Mouse (Mus musculus) embryonic facial prominence, embryonic 12.5 days (tissue): ENCODE data around the gene Gm26657. TPM values are rescaled to one million over a fixed set of nuclear protein-coding genes. Genes with fewer than 3 reads are reported as not detected.

Experiments
- ATAC-seq: fragments of 200-750 bp; cut with Nextera tagmentation; 2 replicates; pipeline ENCODE4 v1.8.0; 2017; ENCODE audit not compliant: insufficient number of reproducible peaks, insufficient read depth, low FRiP score, low TSS enrichment
- H3K27ac ChIP-seq: fragments of 300-500 bp; sonication (generic); 2 replicates; pipeline ENCODE4 v1.5.1; 2016; ENCODE audit warnings: mild to moderate bottlenecking
- H3K27me3 ChIP-seq: fragments of 300-500 bp; sonication (generic); 2 replicates; pipeline ENCODE4 v1.6.1; 2016; ENCODE audit warnings: mild to moderate bottlenecking, moderate library complexity
- H3K36me3 ChIP-seq: fragments of 300-500 bp; sonication (generic); 2 replicates; pipeline ENCODE4 v1.6.1; 2016; ENCODE audit warnings: mild to moderate bottlenecking
- H3K4me1 ChIP-seq: fragments of 300-500 bp; sonication (generic); 2 replicates; pipeline ENCODE4 v1.6.1; 2016
- H3K4me2 ChIP-seq: fragments of 300-500 bp; sonication (generic); replicated peaks from 2 replicates; pipeline ENCODE4 v1.6.1; 2016; ENCODE audit warnings: mild to moderate bottlenecking, moderate library complexity
- H3K4me3 ChIP-seq: fragments of 300-500 bp; sonication (generic); 2 replicates; pipeline ENCODE4 v1.5.1; 2016; ENCODE audit warnings: mild to moderate bottlenecking
- H3K9ac ChIP-seq: fragments of 300-500 bp; sonication (generic); 2 replicates; pipeline ENCODE4 v1.6.1; 2016; ENCODE audit warnings: mild to moderate bottlenecking, moderate library complexity
- H3K9me3 ChIP-seq: fragments of 300-500 bp; sonication (generic); 2 replicates; pipeline ENCODE4 v1.6.1; 2016; ENCODE audit warnings: mild to moderate bottlenecking, moderate library complexity
- WGBS: fragments of 180-500 bp; shearing (Covaris S2); methylation state at CpG from one replicate; pipeline ENCODE4 v1.1.7; 2016; 5-methylcytosine and 5-hydroxymethylcytosine counted together
- polyA plus RNA-seq: library from polyadenylated mRNA; unstranded; fragments of >200 nt; fragmentation: Nextera tagmentation; extraction: Ambion mirVana; gene quantifications from 2 replicates; pipeline ENCODE4 v1.2.1, GENCODE M21; 2016

Gene Gm26657
- polyA plus RNA-seq, 1 experiment from 2014 or later, result not detected

DNA sequence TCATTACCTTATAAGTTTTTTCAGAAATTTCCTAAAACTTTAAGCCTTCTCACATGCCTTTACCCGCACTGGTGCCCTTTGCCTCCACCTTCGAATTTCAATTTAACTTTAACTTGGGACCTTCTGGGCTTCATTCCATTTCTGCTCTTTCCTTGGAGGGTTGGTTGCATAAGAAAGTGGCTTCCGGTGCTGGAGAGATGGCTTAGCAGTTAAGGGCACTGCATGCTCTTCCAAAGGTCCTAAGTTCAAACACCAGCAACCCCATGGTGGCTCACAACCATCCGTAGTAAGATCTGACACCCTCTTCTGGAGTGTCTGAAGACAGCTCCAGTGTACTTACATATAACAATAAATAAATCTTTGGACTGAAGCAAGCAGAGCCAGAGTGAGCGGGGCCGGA is 16.6 kb upstream of the Gm26657 start:
- no peaks in the 10 kb centered on the region for H3K27me3 ChIP-seq
- H3K4me2 ChIP-seq, result no peak overlapping the region
- no peak overlapping the region for H3K27ac ChIP-seq
- H3K4me3 ChIP-seq, result no peak overlapping the region
- no peak overlapping the region for H3K9ac ChIP-seq
- ATAC-seq, result no peak
- 0 out of 2 replicates have a peak, but pooled peaks cover 4% of the 10 kb centered on the region for H3K4me1 ChIP-seq
- H3K36me3 ChIP-seq, result no peaks in the 10 kb centered on the region
- 89% methylated on average over 6 of the region's 6 CpGs for WGBS
- H3K9me3 ChIP-seq, result no peaks in the 10 kb centered on the region

DNA sequence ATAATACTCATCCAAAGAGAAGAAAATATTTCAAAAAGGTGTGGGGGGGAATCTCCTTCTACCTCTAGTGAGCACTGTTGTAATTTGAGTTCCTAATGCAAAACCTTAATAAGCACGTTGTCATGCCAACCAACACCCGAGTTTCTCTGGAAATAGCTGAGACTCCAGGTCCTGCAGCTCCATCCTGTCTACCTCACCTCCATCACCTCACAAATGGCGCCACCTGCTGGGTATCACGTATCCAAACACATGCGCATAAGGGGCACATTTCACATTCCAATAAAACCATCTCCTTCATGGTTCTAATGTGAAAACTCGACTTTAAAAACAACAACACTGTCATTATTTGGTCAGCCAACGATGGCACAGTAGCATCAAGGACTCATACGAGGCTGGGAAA is 14.0 kb upstream of the Gm26657 start:
- 52% methylated on average over 8 of the region's 8 CpGs for WGBS
- no peaks in the 10 kb centered on the region for H3K27me3 ChIP-seq

DNA sequence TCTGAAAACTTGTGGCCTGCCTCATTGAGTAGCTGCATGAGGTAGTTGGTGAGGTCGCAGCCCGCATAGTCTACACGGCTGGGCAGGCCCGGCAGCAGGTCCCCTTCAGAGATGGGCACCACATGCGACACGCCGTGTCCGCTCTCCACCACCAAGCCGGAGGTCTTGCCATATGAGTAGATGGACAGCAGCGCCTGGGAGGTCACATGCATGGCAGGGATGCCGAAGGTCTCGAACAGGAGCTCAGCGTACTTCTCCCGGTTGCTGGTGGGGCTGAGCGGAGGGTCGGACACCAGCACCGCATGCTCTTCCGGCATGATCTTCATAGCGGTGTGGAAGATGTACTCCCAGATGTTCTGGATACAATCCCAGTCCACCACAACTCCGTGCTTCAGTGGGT is 741 bp downstream of the Gm26657 start:
- H3K36me3 ChIP-seq, result peaks cover 17% of the 10 kb centered on the region
- H3K4me2 ChIP-seq, result no peak overlapping the region
- WGBS, result 97% methylated on average over 20 of the region's 20 CpGs
- no peaks in the 10 kb centered on the region for H3K27me3 ChIP-seq
- no peak overlapping the region for H3K9ac ChIP-seq
- ATAC-seq, result no peak
- no peaks in the 10 kb centered on the region for H3K4me1 ChIP-seq
- no peak overlapping the region for H3K27ac ChIP-seq
- no peaks in the 10 kb centered on the region for H3K9me3 ChIP-seq
- no peak overlapping the region for H3K4me3 ChIP-seq

More for the DNA sequence above, 14.0 kb upstream of the Gm26657 start:
- Histone ChIP-seq H3K4me2 (no peak overlapping the region), H3K4me3 (no peak overlapping the region), H3K27ac (no peak overlapping the region), H3K9me3 (no peaks in the 10 kb centered on the region), H3K9ac (no peak overlapping the region), H3K36me3 (no peaks in the 10 kb centered on the region), H3K4me1 (no peaks in the 10 kb centered on the region)
- no peak for ATAC-seq

DNA sequence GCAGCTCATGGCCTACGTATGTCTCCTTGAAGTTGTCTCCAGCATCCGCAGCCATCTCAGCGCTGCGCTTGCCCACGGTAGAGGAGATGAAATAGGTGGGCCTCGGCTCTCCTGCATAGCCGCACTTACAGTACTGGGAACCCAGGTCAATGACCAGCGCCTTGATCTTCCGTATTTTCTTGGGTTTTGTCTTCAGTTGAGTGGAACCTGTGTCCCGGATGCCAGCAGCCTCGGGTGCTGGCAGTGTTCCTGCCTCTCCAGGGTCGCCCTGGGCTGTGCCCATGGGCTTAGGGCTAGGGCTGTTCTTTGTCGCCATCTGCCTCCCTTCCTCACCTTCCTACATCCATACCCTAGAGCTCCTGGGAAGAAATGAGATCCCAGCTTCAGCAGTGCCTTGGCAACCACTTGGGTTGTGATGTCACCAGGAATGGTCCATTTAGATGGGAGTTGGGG is 1.2 kb downstream of the Gm26657 start, which contains the start of gene Actl7b:
Gene Actl7b, minus strand, starts transcription at position 403 of the 453 bp plus-strand sequence.
- WGBS, result 92% methylated on average over 13 of the region's 13 CpGs
- Histone ChIP-seq H3K4me2 (no peak within 1 kb of the TSS), H3K9me3 (no peaks in the 10 kb centered on the region), H3K4me3 (no peak within 1 kb of the TSS), H3K36me3 (peaks cover 20% of the 10 kb centered on the region), H3K4me1 (no peaks in the 10 kb centered on the region), H3K27me3 (no peaks in the 10 kb centered on the region), H3K9ac (no peak within 1 kb of the TSS), H3K27ac (no peak within 1 kb of the TSS)
- no peak for ATAC-seq

DNA sequence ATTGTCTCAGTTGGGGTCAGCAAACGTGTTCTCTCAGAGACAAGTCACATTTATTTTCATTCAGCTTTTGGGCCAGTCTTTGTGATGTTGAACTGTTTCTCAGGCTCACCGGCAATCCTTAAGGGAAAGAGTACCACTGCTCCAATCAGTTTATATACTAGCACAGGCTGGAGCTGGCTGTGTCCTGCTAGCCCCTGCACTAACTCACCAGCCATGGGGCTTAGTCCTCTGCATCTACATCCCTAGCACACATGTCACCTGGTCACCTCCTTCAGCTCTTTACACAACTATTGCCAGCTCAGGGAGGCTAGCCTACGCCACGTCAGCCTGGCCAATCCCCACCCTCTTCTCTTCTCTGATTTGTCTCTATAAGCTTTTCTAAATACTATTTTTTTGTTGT is 2.8 kb downstream of the Gm26657 start:
- no peaks in the 10 kb centered on the region for H3K4me1 ChIP-seq
- no peak overlapping the region for H3K4me2 ChIP-seq
- no peaks in the 10 kb centered on the region for H3K9me3 ChIP-seq
- no peak overlapping the region for H3K4me3 ChIP-seq
- H3K36me3 ChIP-seq, result peaks cover 33% of the 10 kb centered on the region
- H3K27ac ChIP-seq, result no peak overlapping the region
- H3K27me3 ChIP-seq, result no peaks in the 10 kb centered on the region
- 91% methylated on average over 4 of the region's 4 CpGs for WGBS
- ATAC-seq, result no peak
- no peak overlapping the region for H3K9ac ChIP-seq

DNA sequence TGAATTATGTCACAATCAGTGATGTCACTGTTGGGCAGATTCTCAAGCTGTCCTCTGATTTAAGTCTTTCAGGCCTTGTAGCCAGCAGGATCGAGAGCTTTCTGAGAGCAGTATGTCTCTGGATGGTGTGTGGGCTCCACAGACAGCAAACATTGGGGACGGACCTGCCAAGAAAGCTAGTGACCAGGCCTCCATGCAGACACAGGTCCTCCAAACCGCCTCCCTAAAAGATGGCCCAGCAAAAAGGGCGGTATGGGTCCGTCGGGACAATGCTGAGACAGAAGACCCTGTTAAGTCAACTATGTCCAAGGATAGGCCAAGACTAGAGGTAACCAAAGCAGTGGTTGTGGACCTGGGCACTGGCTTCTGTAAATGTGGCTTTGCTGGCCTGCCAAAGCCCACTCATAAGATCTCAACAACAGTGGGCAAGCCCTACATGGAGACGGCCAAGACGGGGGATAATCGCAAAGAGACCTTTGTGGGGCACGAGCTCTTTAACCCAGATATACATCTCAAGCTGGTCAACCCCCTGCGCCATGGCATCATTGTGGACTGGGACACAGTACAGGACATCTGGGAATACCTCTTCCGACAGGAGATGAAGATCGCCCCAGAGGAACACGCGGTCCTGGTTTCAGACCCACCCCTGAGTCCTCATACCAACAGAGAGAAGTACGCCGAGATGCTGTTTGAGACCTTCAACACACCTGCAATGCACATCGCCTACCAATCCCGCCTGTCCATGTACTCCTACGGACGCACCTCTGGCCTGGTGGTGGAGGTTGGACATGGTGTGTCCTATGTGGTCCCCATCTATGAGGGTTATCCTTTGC is 3.7 kb downstream of the Gm26657 start, which contains the start of gene Actl7a:
Gene Actl7a, plus strand, starts transcription at position 51 of the 833 bp plus-strand sequence.
- Histone ChIP-seq H3K9ac (no peak within 1 kb of the TSS), H3K9me3 (no peaks in the 10 kb centered on the region), H3K4me1 (no peaks in the 10 kb centered on the region), H3K27me3 (no peaks in the 10 kb centered on the region), H3K36me3 (peaks cover 37% of the 10 kb centered on the region), H3K4me2 (no peak within 1 kb of the TSS), H3K27ac (no peak within 1 kb of the TSS), H3K4me3 (no peak within 1 kb of the TSS)
- no peak for ATAC-seq
- whole genome bisulfite sequencing, result 96% methylated on average over 21 of the region's 21 CpGs

DNA sequence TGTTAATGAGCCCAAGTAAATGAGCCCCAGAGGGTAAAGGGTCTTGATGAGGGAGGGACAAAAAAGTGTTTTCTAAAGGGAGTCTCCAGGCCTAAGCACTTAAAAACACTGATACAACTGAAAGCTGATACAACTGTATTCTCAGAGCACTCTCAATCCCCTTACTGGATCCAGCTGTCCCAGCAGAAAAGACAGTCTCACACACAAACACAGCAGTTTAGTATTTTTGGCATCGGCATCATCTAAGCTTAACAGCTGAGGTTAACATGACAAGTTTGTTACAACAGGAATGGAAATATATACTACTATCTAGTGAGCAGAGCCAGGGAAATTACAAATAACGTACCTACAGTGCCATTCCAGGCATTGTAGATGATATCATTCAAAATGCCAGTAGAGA is 6.5 kb downstream of the Gm26657 start:
- peaks cover 57% of the 10 kb centered on the region for H3K36me3 ChIP-seq
- ATAC-seq, result no peak
- H3K4me3 ChIP-seq, result no peak overlapping the region
- no peak overlapping the region for H3K9ac ChIP-seq
- no peak overlapping the region for H3K27ac ChIP-seq
- no peaks in the 10 kb centered on the region for H3K9me3 ChIP-seq
- H3K4me2 ChIP-seq, result no peak overlapping the region
- H3K4me1 ChIP-seq, result no peaks in the 10 kb centered on the region
- H3K27me3 ChIP-seq, result no peaks in the 10 kb centered on the region
- WGBS, result 91% methylated on average over 2 of the region's 2 CpGs

DNA sequence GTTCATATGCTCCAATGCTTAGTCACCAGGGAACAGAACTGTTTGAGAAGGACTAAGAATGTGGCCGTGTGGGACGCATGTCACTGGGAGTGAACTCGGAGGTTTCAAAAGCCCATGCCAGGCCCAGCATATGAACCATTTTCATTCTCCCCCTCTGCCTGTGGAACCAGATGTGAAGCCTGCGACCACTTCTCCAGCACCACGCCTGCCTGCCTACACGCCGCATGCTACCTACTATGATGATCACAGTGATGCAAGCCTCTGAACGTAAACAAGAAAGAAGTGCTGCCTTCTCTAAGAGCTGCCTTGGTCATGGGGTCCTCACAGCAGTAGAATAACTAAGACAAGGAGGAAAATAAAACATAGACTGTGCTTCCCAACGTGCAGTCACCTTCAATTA is 7.6 kb downstream of the Gm26657 start:
- ATAC-seq, result no peak
- H3K27ac ChIP-seq, result no peak overlapping the region
- no peak overlapping the region for H3K9ac ChIP-seq
- no peaks in the 10 kb centered on the region for H3K27me3 ChIP-seq
- H3K4me2 ChIP-seq, result no peak overlapping the region
- no peaks in the 10 kb centered on the region for H3K9me3 ChIP-seq
- no peak overlapping the region for H3K4me3 ChIP-seq
- H3K4me1 ChIP-seq, result no peaks in the 10 kb centered on the region
- 94% methylated on average over 9 of the region's 9 CpGs for WGBS
- peaks cover 65% of the 10 kb centered on the region for H3K36me3 ChIP-seq

DNA sequence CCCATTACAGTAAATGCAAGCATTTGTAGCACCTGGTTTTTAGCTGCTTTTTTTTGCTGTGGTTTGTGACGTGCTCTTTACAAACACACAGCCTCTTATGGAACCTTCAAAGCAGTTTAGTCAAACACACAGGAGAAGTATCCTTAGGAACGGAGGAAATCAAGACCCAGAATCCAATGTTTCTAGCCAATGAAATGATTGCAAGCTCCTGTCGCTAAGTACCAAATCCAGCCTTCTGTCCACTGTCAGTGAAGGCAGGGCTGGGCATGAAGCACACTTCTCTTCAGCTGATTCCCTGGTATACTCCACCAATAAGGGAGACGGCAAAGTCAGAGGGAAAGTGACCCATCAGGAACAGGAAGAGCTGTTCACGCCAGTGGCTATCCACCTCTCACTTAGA is 16.2 kb downstream of the Gm26657 start:
- peaks cover 86% of the 10 kb centered on the region for H3K36me3 ChIP-seq
- H3K27me3 ChIP-seq, result no peaks in the 10 kb centered on the region
- H3K9me3 ChIP-seq, result no peaks in the 10 kb centered on the region
- no peak overlapping the region for H3K27ac ChIP-seq
- no peak overlapping the region for H3K9ac ChIP-seq
- WGBS, result 92% methylated on average over 5 of the region's 5 CpGs
- no peak for ATAC-seq
- no peaks in the 10 kb centered on the region for H3K4me1 ChIP-seq
- no peak overlapping the region for H3K4me3 ChIP-seq
- H3K4me2 ChIP-seq, result no peak overlapping the region

DNA sequence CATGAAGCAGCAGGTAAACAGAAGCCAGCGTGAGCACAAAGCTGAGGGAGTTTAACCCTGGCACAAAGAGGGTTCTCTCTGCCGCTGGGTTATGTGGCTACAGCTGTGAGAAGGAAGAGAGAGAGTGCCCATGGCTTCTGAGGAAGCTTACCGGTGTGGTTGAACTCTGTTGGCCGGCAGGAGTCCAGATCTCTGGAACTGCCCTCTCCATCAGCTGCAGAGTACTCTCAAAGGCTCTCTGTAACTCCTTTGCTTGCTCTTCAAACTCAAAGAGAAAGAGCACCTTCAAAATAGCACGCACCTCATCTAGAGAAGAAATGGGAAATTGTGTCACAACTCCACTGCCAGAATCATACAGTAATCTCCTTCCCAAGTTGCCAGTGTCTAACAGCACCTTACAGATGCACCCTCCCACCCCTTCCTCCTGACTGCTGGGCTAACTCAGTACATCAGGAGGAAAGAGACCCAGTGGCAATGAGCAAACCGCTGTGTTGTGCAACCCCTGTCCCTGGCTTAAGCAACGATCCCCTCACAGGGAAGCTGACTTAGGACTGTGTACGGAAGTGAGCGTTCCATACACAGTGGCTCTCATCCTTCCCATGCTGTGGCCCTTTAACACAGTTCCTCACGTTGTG is 17.2 kb downstream of the Gm26657 start:
- Histone ChIP-seq H3K4me3 (no peak overlapping the region), H3K4me1 (no peaks in the 10 kb centered on the region), H3K9ac (no peak overlapping the region), H3K27ac (no peak overlapping the region), H3K27me3 (no peaks in the 10 kb centered on the region), H3K36me3 (peaks cover 86% of the 10 kb centered on the region), H3K9me3 (no peaks in the 10 kb centered on the region), H3K4me2 (no peak overlapping the region)
- ATAC-seq, result no peak
- WGBS, result 94% methylated on average over 10 of the region's 10 CpGs

DNA sequence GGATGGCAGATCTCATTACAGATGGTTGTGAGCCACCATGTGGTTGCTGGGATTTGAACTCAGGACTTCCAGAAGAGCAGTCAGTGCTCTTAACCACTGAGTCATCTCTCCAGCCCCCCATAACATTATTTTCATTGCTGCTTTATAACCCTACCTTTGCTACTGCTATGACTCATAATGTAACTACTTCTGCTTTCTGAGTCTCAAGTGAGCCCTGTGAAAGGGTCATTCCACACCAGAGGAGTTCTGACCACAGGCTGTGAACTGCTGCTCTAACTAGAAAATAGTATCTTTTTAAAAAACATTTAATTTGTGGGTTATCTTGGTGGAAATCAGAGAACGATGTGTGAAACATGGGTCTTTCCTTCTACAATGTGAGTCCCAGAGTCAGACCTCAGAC is 17.8 kb downstream of the Gm26657 start:
- Histone ChIP-seq H3K4me3 (no peak overlapping the region), H3K27me3 (no peaks in the 10 kb centered on the region), H3K36me3 (peaks cover 91% of the 10 kb centered on the region), H3K9me3 (no peaks in the 10 kb centered on the region), H3K4me1 (no peaks in the 10 kb centered on the region), H3K4me2 (no peak overlapping the region), H3K27ac (no peak overlapping the region), H3K9ac (no peak overlapping the region)
- no peak for ATAC-seq
- 95% methylated on average over 1 of the region's 1 CpGs for WGBS

DNA sequence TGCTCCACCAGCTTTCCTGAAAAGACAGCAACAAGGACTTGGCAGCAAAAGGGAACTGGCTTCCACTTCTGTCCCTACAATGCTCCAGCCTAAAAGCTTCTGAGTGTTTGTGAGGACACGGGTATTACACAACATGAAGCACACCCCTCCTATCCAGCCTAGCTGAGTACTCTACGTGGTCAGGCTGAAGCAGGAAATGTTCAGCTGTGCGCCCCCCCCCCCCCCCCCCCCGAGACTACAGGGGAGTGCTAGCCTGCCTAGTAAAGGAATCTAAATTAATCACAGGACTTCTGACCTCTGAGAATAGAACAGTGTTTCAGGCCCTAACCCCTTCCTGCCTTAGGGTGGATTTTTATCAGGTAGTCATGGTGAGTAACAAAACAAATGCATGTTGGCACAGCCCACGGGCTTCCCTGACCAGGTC is 28.0 kb downstream of the Gm26657 start:
- Histone ChIP-seq H3K36me3 (peaks cover 76% of the 10 kb centered on the region), H3K27me3 (no peaks in the 10 kb centered on the region), H3K27ac (no peak overlapping the region), H3K4me2 (no peak overlapping the region), H3K4me3 (no peak overlapping the region), H3K9me3 (no peaks in the 10 kb centered on the region), H3K9ac (no peak overlapping the region), H3K4me1 (no peaks in the 10 kb centered on the region)
- ATAC-seq, result no peak
- WGBS, result 63% methylated on average over 5 of the region's 5 CpGs
